Mouse (Mus musculus): ENCODE measurements around the gene Abcc2.

Gene Abcc2

DNA sequence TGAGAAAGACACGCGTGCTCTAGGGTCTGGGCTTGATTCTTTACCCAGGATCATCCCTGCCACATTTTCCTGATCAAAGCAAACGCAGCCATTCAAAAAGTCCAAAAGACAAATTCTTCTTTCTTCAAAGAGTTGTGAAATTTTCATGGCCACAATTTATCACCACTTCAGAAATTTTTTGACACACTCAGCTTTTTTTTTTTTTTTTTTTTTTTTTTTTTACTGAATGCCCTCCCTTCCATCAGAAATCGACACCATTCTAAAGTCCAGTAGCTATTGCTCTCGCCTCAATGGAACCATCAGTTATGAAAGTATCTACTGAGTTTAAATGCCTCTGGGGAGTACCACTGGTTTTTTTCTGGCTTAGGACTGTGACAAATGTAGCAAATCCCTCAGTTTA lies 1.6 kb upstream of the Abcc2 start:
- DNase-seq (ENCODE audit: low spot score): no peak

DNA sequence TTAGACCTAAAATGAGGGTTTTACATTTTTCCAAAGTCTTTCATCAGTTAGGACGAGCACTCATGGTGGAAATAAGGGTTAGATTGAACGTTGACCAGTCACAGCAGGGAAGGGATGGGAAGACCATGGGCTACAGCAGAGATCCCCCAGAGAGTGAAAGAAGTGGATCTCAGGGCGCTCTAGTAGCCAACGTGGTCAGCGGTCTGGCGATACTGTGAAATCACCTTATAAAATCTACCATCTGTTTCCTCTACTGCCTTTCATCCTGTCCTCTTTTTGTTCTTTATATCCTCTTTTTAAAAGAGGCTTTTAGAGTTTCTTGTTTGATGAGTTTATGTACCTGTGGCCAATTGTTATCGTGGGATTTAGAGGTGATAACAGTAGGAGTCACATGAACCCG lies 2.8 kb downstream of the Abcc2 start:
- DNase-seq (ENCODE audit: low spot score): no peak

DNA sequence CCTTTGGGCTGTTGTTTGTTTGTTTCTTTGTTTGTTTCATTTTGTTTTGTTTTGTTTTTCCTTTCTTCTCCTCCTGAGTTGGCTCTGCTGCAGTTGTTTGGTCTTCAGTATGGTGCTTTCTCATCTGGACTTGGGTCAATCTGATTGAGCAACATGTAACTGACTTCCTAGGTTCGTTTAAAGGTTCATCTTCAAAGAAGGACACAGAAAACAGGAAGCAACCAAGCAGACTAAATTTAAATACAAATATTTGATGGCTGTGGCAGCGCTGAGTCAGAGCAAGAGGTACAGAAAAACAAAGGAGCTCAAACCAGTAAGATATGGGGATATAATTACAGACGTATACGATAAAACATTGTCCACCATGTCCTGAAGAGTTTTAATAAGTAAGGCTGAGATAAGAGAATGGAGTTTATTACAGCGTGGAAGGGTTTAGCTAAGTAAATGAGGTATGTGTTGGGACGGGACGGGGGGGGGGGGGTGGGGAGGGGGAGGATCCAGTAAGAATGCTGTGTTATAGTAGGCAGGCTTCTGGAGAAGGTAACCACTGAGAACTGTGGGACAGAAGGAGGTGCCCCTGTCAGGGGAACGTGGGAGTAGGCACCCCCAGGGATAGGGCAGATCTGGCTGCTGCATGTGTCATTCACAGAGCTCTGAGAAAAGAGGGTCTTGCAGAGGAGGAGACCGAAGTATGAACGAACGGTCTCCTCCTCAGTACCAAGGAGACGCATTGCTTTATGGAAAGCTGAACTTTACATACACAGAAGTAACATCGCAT lies 4.4 kb downstream of the Abcc2 start:
- DNase-seq (ENCODE audit: low spot score): no peak

DNA sequence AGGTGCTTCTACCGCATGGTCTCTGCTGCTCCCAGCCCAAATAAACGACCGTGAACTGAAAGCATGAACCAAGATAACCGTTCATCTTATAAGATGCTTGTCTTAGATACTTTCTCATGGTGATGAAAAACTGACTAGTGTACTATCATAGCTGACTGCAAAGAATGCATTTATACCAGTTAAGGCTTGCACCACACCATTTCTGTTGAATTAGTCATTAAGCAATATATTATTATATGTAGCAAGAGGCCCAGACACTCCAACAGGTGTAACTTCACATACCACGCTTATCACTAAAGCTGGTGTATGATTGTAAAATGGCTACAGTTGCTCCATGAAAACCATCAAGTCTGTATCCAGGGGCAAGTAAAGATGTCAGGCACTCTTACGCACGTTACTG lies 7.8 kb downstream of the Abcc2 start:
- no peak for DNase-seq (ENCODE audit: low spot score)

DNA sequence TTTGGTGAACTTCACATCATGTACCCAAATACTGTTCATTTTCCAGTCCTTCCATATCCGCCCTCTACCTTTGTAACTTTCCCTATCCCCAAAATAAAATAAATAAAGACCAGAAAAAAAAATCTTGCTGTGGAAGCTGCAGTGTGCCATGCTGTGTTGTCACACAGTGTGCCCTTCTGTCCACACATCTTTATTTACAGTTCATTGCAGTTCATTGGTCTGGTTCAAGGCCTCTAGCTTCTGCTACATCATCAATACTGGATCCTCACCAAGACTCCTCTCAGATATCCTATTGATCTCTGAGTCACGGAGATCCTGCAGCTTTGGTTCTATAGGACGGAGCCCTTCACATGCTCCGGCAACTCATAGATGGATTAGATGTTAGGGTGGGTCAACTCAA lies 10.5 kb downstream of the Abcc2 start:
- DNase-seq (ENCODE audit: low spot score): no peak

- DNase-seq (ENCODE audit: low spot score): no peak
Observed at GRCm38 (mm10) chr19:43793951-43794350, 12.0 kb downstream of the Abcc2 start.

DNA sequence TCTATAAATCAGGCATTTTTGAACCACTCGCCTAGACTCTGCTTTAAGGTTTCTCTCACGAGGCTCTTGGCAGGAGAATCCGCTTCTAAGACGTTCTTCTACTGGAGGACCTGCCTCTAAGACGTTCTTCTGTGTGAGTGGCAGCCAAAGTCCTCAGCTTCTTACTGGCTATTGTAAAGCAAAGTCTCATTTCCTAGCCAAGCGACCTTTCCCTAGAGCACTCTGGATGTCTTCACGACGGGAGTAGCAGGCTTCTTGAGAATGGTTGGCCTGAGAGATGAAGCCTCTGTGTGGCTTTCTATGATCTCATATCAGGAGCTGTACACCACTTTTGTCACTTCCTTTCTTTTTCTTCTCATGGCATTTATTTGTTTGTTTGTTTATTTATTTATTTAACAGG lies 13.5 kb downstream of the Abcc2 start:
- DNase-seq (ENCODE audit: low spot score): no peak

- DNase-seq (ENCODE audit: low spot score): no peak
Observed at GRCm38 (mm10) chr19:43797216-43797615, 15.2 kb downstream of the Abcc2 start.

DNA sequence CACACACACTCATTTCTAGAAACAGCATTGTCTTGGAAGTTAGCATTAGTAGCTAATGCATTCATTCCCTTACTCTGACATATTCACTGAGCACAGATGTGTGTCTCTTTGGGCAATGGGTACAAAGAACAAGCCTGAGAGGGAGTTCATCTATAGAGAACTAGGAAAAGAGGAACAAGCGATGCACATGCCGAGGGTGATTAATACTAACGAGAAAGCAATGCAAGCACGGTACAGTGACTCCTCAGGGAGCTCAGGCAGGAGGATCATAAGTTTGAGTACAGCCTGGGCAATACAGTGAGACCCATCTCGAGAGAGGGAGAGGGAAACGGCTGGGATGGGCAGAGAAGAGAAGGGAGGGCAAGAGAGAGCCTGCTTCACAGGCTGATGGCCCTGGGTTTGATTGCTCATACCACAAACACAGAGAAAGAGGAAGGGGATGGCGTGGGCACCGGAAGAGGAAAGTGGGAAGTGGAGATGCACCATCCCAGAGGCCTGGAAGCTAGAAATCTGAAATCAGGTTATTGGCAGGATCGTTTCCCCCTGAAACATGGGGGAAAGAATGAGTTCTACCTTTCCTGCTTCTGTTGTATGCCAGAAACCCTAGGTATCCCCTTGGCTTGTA lies 19.5 kb downstream of the Abcc2 start:
- DNase-seq (ENCODE audit: low spot score): no peak

- no peak for DNase-seq (ENCODE audit: low spot score)
Observed at GRCm38 (mm10) chr19:43803866-43804265, 21.9 kb downstream of the Abcc2 start.

DNA sequence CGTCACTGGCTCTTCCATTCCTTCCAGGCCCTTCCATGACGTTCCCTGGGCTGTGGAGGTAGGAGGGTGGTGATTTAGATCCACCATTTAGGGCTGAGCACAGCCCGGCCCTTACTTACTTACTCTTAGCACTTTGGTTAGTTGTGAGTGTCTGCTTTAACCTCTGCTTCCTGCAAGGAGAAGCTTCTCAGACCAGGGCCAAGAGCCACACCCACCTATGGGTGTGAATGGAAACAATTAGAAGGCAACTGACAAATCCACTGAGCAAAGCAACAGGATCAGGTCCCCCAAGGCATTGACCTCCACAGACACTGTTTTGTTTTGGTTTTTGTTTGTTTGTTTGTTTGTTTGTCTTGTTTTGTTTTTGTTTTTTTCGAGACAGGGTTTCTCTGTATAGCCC lies 27.3 kb downstream of the Abcc2 start:
- no peak for DNase-seq (ENCODE audit: low spot score)

- DNase-seq (ENCODE audit: low spot score): no peak
Observed at GRCm38 (mm10) chr19:43811419-43811818, 29.4 kb downstream of the Abcc2 start.

DNA sequence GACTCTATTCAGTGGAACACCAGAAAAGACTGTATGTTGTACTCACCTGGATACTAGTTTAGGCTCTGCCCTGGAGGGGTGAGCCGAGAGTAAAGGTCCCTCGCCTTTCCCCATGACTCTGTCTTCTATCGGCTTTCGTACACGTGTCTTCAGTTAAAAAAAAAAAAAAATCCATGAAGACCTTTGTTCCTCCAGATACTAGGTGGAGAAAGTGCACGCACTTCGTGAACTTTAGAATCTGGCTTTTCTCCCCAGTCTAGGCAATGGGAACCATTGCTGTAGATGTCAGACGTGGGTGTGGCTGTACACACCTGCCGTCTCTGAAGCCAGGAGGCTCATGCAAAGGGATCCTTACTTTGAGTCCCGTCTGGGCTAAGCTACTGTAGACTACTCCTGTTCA lies 31.3 kb downstream of the Abcc2 start:
- DNase-seq (ENCODE audit: low spot score): no peak

- peak; percentile 17 for DNase-seq (ENCODE audit: low spot score)
Observed at GRCm38 (mm10) chr19:43815661-43816414, 33.8 kb downstream of the Abcc2 start.

- no peak for DNase-seq (ENCODE audit: low spot score)
Observed at GRCm38 (mm10) chr19:43826855-43827254, 44.9 kb downstream of the Abcc2 start.

DNA sequence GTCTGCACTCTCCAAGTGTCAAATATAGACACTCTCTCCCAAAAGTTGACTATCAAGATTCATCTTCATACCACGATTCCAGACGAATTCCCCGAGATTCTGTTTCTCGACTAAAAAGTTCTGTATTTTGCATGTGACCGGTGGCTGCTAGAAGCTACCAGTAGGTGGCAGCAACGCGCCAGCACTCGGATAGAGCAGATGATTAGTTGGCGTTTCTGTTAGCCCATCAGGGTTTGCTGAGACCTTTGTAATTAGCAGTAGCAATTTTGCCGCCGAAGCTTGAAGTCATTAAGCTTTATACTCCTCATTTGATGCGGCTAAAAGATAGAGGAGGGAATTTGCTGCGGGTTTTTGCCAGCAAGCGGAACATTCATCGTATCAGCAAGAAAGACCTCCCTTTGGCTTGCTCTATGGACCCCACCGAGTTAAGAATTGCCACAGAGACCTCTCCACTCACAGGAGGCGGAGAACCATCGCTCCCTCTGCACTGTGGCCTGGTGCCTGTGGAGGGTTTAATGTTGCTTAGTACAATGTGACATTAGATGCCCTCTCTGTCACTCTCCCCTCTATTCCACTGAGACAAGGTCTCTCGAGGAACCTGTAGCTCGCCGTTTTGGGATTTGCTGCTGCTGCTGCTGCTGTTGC lies 50.6 kb downstream of the Abcc2 start:
- peak; percentile 73 for DNase-seq (ENCODE audit: low spot score)

DNA sequence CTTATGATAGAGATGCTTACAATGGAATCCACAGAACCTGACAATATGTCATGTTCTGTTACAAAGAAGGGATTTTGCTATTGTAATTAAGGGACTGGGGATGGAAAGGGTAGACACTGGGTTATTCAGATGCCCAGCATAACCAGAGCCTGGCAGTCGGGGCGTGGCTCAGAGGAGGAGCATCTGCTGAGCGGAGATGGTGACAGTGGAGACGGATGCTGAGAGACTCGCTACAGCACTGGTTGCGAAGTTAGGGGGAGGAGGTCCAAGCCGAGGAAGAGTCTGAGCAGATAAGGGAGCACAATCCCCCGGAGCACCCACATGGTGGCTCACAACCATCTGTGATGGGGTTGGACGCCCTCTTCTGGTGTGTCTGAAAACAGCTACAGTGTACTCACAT lies 61.2 kb downstream of the Abcc2 start:
- no peak for DNase-seq (ENCODE audit: low spot score)

DNA sequence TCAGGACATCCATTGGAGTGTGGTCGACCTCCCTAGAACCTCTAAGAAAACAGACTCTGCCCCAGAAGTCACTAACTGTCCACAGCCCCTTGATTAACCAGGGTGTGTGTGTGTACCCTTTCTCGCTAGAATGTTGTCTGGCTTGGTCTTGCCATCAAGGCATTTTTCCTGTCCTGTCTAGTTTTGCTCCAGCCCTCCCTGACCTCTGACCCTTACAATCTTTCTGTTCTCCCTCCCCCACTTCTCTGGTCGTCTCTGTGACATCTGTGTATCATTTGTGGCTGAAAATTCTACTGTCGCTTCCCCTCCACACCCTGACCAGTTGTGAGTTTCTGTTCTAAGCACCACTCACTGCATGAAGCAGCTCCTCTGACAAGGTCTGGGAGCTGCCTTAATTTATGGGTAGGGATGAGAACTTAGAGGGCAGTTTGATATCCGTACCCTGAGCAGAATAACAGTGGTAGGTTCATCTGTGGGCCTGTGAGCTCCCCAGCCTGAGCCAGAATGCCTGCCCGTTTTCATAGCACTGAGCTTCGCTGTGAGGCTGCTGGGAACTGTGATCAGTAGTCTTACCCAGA lies 63.4 kb downstream of the Abcc2 start:
- DNase-seq (ENCODE audit: low spot score): no peak

- no peak for DNase-seq (ENCODE audit: low spot score)
Observed at GRCm38 (mm10) chr19:43847056-43847455, 65.1 kb downstream of the Abcc2 start.

GRCm38 (mm10) chr19:43847966-43848365 lies 66.0 kb downstream of the Abcc2 start:
- no peak for DNase-seq (ENCODE audit: low spot score)

DNA sequence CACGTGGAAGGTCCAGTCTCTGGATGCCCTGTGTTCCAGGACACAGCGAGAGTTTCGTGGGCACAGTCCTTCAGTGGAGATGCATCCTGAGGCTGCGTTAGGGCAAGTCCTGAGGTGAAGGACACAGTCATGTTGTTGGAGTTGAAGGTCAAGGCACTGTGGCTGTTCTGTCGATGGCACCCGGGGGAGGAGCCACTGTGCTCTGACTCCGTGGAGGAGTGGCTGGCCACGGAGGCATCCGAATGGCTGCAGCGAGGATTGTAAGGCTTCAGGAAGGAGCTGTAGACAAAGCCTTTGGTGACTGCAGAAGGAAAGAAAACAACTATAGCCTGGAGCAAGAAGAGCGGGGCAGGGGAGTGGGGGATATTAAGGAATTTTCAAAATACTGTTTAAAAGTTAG lies 68.0 kb downstream of the Abcc2 start:
- DNase-seq (ENCODE audit: low spot score): no peak

- no peak for DNase-seq (ENCODE audit: low spot score)
Observed at GRCm38 (mm10) chr19:43851996-43852630, 70.1 kb downstream of the Abcc2 start.
